8 mouse cellular contexts compared by ENCODE assay signal in the genomic region with DNA sequence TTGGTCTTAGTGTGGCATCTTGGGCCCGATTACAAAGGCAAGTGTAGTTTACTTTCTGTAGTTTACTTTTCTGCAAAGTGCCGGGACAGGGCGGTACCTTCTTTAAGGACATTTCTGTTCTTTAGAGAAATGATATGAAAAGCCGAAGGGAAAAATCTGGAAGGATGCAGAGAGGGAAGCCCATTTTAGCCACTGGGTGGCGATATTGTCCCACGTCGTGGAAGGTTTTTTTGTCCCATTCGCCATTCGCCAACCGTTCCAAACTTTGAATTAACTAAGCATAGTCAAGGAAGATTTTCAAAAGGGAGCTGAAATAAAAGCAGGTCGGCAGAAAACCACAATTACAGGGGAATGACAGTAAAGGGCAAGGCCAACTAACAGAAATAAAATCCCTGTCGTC. TPM values are rescaled to one million over a fixed set of nuclear protein-coding genes. Genes with fewer than 3 reads are reported as not detected.
DNase-seq lines count a peak whose midpoint lies in the region; ATAC-seq and TF ChIP-seq lines count a peak whose summit lies in the region.

No protein-coding gene starts in this region.

- no peak for TF ChIP-seq POLR2A in embryonic fibroblast, embryonic 13.5 days (IDR thresholded peaks at IDR 0.05; ENCODE audit: low read depth, low read length)

- peak overlapping the region; percentile 61 for H3K4me2 ChIP-seq in heart, embryonic 14.5 days (ENCODE audit: low read length)
- peak overlapping the region; percentile 49 for H3K4me2 ChIP-seq in lung, embryonic 14.5 days

- no peak overlapping the region for H3K27ac ChIP-seq in ES-E14 (ENCODE audit: insufficient read depth, low read depth, low read length, poor library complexity, severe bottlenecking)
- H3K27ac ChIP-seq in embryonic fibroblast, embryonic 13.5 days (ENCODE audit: insufficient read depth, low read length), result no peak overlapping the region
- no peak overlapping the region for H3K27ac ChIP-seq in heart, embryonic 14.5 days (replicated peaks in 1 of 2; ENCODE audit: control insufficient read depth in 1 of 2, insufficient read depth in 1 of 2, low read depth in 2 of 2, low read length in 2 of 2)
- H3K27ac ChIP-seq in lung, embryonic 14.5 days (ENCODE audit: low read depth), result no peak overlapping the region

- H3K9ac ChIP-seq in ES-E14 (ENCODE audit: insufficient read depth, low read depth, low read length, poor library complexity, severe bottlenecking), result no peak overlapping the region
- H3K9ac ChIP-seq in heart, embryonic 14.5 days (ENCODE audit: low read length), result peak overlapping the region; percentile 60
- no peak overlapping the region for H3K9ac ChIP-seq in lung, embryonic 14.5 days

- peak; percentile 40; the same call in 1 of the 2 replicates for TF ChIP-seq CTCF in embryonic fibroblast, embryonic 13.5 days (IDR thresholded peaks at IDR 0.05; ENCODE audit: borderline replicate concordance, insufficient read depth, low read length)
- TF ChIP-seq CTCF in lung, embryonic 14.5 days (IDR thresholded peaks at IDR 0.05; ENCODE audit: low read depth), result peak; percentile 90

- peak; percentile 53 for DNase-seq in ES-E14 (ENCODE audit: low read depth, low spot score)
- DNase-seq in adrenal gland, postnatal 4 days (ENCODE audit: low spot score in 2 of 2), result peak; percentile 39 to 46
- peak; percentile 54 to 88 for DNase-seq in kidney, postnatal 36 days
- DNase-seq in lung, embryonic 14.5 days, result peak; percentile 95
- peak; percentile 26 for DNase-seq in retina, adult 2 months (ENCODE audit: low read depth, low spot score)
- DNase-seq in T-cell, adult 2 months (ENCODE audit: low spot score), result no peak

- no peak overlapping the region for H3K4me3 ChIP-seq in ES-E14 (ENCODE audit: insufficient read depth in 1 of 2, low read depth in 1 of 2, low read length in 2 of 2, poor library complexity in 1 of 2, severe bottlenecking in 1 of 2)
- H3K4me3 ChIP-seq in embryonic fibroblast, embryonic 13.5 days (ENCODE audit: insufficient read depth, low read length), result no peak overlapping the region
- peak overlapping the region in 1 of 2 experiments; percentile 13; a peak in 1 of 4 replicates for H3K4me3 ChIP-seq in heart, embryonic 14.5 days (ENCODE audit: control insufficient read depth in 1 of 2, insufficient read depth in 1 of 2, low read depth in 1 of 2, low read length in 2 of 2)
- no peak overlapping the region for H3K4me3 ChIP-seq in lung, embryonic 14.5 days (ENCODE audit: low read depth, low read length)

- ATAC-seq in heart, embryonic 14.5 days (ENCODE audit: insufficient number of reproducible peaks, insufficient read depth, low FRiP score, low read depth), result no peak
- ATAC-seq in lung, embryonic 14.5 days (ENCODE audit: insufficient read depth), result no peak

- in situ Hi-C loops in ES-E14 (cut with MboI; ENCODE audit: low sequenced_read_pairs in 2 of 2, unreplicated experiment in 2 of 2), result no loop called here

- 4% methylated on average over 12 of the region's 12 CpGs for WGBS in heart, embryonic 14.5 days
- 2% methylated on average over 12 of the region's 12 CpGs for WGBS in lung, embryonic 14.5 days

- H3K4me1 ChIP-seq in ES-E14 (ENCODE audit: control insufficient read depth in 2 of 2, insufficient read depth in 2 of 2, low read length in 2 of 2, poor library complexity in 1 of 2), result peaks cover 0 to 3% of the 10 kb centered on the region in 2 experiments; a peak in 1 of 4 replicates
- 0 out of 2 replicates have a peak, but pooled peaks cover 2% of the 10 kb centered on the region for H3K4me1 ChIP-seq in embryonic fibroblast, embryonic 13.5 days (ENCODE audit: control insufficient read depth, insufficient read depth, low read length)
- no peaks in the 10 kb centered on the region for H3K4me1 ChIP-seq in heart, embryonic 14.5 days (ENCODE audit: control insufficient read depth in 2 of 2, insufficient read depth in 2 of 2, low read length in 2 of 2)
- H3K4me1 ChIP-seq in lung, embryonic 14.5 days (ENCODE audit: insufficient read depth), result no peaks in the 10 kb centered on the region

- no peaks in the 10 kb centered on the region for H3K27me3 ChIP-seq in heart, embryonic 14.5 days (ENCODE audit: control insufficient read depth, insufficient read depth, low read length)
- H3K27me3 ChIP-seq in lung, embryonic 14.5 days (ENCODE audit: insufficient read depth, low read length), result no peaks in the 10 kb centered on the region

- H3K36me3 ChIP-seq in ES-E14 (ENCODE audit: control insufficient read depth, insufficient read depth, low read length, poor library complexity, severe bottlenecking), result no peaks in the 10 kb centered on the region
- no peaks in the 10 kb centered on the region for H3K36me3 ChIP-seq in heart, embryonic 14.5 days (ENCODE audit: control insufficient read depth, insufficient read depth, low read length)
- H3K36me3 ChIP-seq in lung, embryonic 14.5 days (ENCODE audit: insufficient read depth), result no peaks in the 10 kb centered on the region

- no peaks in the 10 kb centered on the region for H3K9me3 ChIP-seq in ES-E14 (ENCODE audit: control insufficient read depth, insufficient read depth, low read depth, low read length)
- no peaks in the 10 kb centered on the region for H3K9me3 ChIP-seq in heart, embryonic 14.5 days (ENCODE audit: control insufficient read depth, low read length)
- no peaks in the 10 kb centered on the region for H3K9me3 ChIP-seq in lung, embryonic 14.5 days (ENCODE audit: low read depth, low read length)

TF ChIP-seq in ES-E14, 5 proteins besides CTCF, POLR2A, EP300 and RAD21:
- no peak for TF ChIP-seq HCFC1 (IDR thresholded peaks at IDR 0.05; ENCODE audit: borderline replicate concordance, insufficient read depth, low read length)
- peak; percentile 97 for TF ChIP-seq ZC3H11A (IDR thresholded peaks at IDR 0.05; ENCODE audit: borderline replicate concordance, low read depth, low read length)

RNA-seq across cellular contexts. Expression of a gene that starts 13.3 kb away (rescaled TPM):
- 12.9 and 14.5 TPM in 2 replicates for total RNA-seq in ES-E14 (2012; rRNA removed)
- 10 to 100 TPM; 12.4 to 13.0 TPM for total RNA-seq in adrenal gland, postnatal 4 days (2021)
- 7.9 and 10.7 TPM in 2 replicates for polyA plus RNA-seq in embryonic fibroblast, embryonic 13.5 days (2011; ENCODE audit: insufficient read length, low read depth, missing spikeins)
- polyA plus RNA-seq in heart, embryonic 14.5 days (2014; fragmentation: Nextera tagmentation; extraction: Ambion mirVana), result 17.0 and 17.1 TPM in 2 replicates
- 13.4 and 13.6 TPM in 2 replicates for polyA plus RNA-seq in lung, embryonic 14.5 days (2014; fragmentation: Nextera tagmentation; extraction: Ambion mirVana)

RNA-seq across cellular contexts. Expression of a gene that starts 38.5 kb away (rescaled TPM):
- 0.58 and 0.95 TPM in 2 replicates for total RNA-seq in ES-E14 (2012; rRNA removed)
- under 1 TPM; 0.68 to 0.98 TPM for total RNA-seq in adrenal gland, postnatal 4 days (2021)
- 1.4 TPM in 1 of 2 replicates, not detected in the other for polyA plus RNA-seq in embryonic fibroblast, embryonic 13.5 days (2011; ENCODE audit: insufficient read length, low read depth, missing spikeins)
- not detected in 2 replicates for polyA plus RNA-seq in heart, embryonic 14.5 days (2014; fragmentation: Nextera tagmentation; extraction: Ambion mirVana)
- polyA plus RNA-seq in lung, embryonic 14.5 days (2014; fragmentation: Nextera tagmentation; extraction: Ambion mirVana), result not detected in 2 replicates
